Mouse (Mus musculus) 416B (cell line): ENCODE measurements around the gene Cpd.

Source experiments
- DNase-seq: peaks from one replicate; pipeline ENCODE4 v3.0.0; 2011; ENCODE audit warnings: low read depth

Cpd gene

DNA sequence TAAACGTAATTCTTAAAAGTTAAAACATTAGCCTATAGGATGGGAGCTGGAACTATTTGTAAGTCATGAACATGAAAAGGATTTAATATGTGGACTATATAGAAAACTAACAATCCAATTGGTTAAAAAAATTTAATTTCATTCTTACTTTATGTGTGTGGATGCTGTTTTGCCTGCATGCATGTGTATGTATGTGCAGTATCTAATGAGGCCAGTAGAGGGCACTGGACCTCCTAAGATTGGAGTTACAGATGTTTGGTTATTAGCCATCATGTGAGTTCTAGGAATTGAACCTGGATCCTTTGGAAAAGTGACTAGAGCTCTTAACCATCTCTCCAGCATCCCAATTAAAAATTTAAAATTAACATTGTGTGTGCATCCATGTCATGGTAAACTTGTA is 57.6 kb downstream of the Cpd start:
- DNase-seq, result peak; percentile 73

GRCm38 (mm10) chr11:76775533-76775932 is 71.3 kb downstream of the Cpd start:
- DNase-seq, result no peak

DNA sequence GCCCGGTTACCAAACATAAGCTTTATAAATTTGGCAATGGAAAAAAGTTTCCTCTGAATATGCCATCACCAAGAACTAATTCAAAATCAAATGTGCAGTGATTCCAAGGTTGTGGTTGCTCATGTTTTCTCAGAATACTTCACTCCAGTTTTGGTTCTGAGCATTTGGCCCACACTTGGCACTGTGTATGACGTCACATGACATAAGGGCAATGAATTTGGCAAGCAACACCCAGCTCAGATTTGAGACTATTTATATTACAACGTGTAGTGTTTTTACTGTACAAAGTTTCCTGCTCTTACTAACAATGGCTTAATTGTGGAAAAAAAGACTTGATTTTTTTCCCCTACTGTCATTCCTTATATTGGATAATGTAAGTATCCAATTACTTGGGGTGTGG is 73.0 kb downstream of the Cpd start:
- no peak for DNase-seq

GRCm38 (mm10) chr11:76770566-76770965 is 76.3 kb downstream of the Cpd start:
- DNase-seq, result no peak

DNA sequence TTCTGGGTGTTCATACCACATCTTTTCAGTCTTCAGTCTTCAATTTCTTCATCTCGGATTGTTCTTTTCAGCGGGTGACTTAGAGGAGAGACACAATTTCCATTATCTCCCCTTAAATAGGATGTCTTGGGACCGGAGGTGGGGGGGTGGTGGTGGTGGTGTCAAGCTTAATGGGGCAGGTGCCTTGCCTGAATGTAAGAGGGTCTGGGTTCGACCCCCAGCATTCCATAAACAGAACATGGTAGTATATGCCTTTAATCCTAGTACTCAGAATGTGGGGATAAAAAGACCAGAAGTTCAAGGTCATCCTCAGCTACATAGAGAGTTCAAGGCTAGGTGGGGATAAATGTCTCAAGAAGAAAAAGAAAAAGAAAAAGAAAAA is 83.1 kb downstream of the Cpd start:
- DNase-seq, result no peak

GRCm38 (mm10) chr11:76763053-76763740 is 83.6 kb downstream of the Cpd start, which contains the start of gene Gosr1:
Gosr1 (minus strand) TSS chr11:76763579.
- DNase-seq, result peak; percentile 98

- no peak for DNase-seq
Observed at GRCm38 (mm10) chr11:76752276-76752675, 94.5 kb downstream of the Cpd start.

DNA sequence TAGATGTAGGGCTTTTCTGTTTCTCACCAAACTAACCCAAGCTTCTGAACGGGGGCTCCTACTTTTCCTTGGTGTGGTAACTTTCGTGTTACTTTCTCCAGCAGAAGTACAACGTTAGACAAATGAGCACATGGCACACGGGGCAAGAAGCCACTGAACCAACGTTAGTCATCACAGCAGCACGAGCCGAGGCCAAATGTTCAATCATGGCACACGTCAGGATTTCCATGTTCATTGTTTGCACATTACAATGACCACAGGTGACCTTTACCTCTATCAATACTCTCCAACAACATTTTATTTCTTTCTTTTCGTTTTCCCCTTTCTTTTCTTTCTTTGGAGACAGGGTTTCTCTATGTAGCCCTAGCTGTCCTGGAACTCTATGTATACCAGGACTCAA is 98.0 kb downstream of the Cpd start:
- no peak for DNase-seq

DNA sequence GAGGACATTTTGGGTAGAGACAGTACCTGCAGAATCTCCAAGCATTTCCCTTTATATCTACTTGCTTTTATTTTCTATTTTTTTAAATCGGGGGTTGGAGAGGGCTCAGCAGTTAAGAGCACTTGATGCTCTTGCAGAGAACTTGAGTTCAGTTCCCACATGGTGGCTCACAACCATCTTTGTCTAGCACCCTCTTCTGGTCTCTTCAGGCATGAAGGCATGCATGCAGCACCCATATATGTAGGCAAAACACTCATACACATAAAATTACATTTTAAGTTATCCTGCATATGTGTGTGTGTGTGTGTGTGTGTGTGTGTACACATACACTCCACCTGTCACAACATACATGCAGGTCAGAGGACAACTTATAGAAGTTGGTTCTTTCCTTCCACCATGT is 100.9 kb downstream of the Cpd start:
- DNase-seq, result peak; percentile 15

GRCm38 (mm10) chr11:76744550-76744949 is 102.3 kb downstream of the Cpd start:
- peak; percentile 14 for DNase-seq

- no peak for DNase-seq
Observed at GRCm38 (mm10) chr11:76742511-76742910, 104.3 kb downstream of the Cpd start.

- DNase-seq, result peak; percentile 61
Observed at GRCm38 (mm10) chr11:76739125-76739524, 107.7 kb downstream of the Cpd start.

- peak; percentile 77 for DNase-seq
Observed at GRCm38 (mm10) chr11:76735753-76736324, 111.0 kb downstream of the Cpd start.

GRCm38 (mm10) chr11:76734560-76734959 is 112.3 kb downstream of the Cpd start:
- peak; percentile 84 for DNase-seq

DNA sequence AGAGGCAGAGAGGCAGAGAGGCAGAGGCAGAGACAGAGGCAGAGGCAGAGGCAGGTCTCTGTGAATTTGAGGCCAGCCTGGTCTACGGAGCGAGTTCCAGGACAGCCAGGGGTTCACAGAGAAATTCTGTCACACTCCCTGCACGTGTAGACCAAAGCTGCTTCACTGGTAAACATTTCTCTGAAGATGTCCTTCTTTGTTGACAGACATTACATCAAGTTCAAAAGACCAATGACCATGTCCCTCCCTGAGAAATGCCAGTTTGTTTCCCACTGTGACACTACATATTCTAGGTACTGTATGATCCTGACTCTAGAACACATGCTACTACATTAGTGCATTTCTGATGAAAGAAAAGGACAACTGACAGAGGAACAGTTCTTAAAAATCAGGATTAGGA is 116.2 kb downstream of the Cpd start:
- DNase-seq, result no peak
